Mouse (Mus musculus) brain, embryonic 18.5 days (tissue): Measurements from ENCODE around the gene Eno2.
"Not testable (repeated sequence)": the region's sequence is repeated elsewhere in the genome, so short reads cannot be mapped to it uniquely, and the experiment has no call there.

Experiments used
- DNase-seq: peaks from one replicate; pipeline ENCODE4 v3.0.0-alpha.2; 2012; ENCODE audit warnings: low read depth, low spot score

Gene Eno2

DNA sequence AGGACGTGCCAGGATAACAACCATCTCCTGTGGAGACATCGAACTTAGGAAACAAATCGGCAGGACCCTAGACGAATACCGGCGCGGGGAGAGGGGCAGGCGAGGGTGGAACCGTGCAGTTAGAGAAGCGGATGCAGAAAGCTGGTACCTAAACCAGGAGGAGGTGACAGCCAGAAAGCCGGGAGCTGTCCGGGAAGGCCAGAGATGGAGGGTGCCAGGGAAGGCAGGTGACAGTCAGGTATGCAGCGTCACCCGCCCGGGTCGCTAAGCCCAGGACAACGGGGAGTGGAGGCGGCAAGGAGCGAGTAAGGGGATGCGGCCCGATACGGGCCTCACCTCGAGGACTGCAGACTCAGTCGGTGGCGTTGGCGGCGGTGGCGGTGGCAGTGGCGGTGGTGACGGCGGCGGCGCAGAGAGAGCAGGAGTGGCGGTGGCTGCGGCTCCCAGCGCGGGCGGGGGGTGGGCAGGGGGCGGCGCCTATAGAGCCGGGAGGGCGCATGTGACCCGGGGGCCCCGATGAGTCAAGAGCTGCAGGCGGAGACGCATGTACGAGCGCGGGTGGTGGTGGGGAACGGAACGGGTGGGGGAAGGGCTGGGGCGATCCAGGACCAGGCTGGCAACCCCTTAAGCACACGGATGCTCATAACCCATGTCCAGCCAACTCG is at the start of gene Eno2:
Eno2 (minus strand) TSS at position 573 of the 665 bp plus-strand sequence.
- DNase-seq: no peak

DNA sequence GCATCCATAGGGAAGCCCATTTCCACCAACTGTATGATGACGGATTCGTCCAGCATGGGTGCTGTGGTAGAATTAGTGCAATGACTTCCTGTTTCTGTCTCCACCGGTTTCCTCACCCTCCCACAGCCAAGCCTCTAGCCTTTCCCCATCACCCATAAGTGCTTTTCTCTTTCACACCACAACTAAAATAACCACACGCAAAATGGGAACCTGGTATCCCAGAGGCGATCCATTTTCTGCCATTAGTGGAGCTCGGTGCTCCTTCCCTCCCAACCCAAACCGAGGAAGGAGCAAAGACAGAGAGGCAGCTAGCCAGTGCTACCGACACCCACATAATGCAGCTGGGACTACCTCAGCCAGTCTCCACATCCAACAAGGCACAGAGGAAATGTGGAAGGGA is 48.5 kb upstream of the Eno2 start:
- DNase-seq: no peak

DNA sequence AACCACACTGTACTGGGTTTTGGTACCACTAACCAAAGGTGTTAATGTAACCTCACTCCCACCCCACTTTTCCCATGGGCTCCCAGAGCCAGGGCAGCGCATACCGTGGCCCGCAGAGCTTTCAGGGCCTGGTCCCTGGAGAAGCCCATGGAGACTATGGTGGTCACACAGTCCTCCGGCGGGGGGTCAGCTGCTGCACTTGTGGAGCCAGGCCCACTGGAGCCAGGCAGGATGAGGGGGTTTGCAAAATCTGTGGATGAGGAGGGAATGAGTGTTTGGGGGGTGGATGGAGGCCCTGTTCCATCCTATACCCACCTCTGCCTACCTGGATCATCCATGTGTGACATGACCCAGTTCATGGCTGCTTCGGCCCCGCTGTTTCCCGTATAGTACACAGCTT is 48.1 kb upstream of the Eno2 start:
- DNase-seq: no peak

DNA sequence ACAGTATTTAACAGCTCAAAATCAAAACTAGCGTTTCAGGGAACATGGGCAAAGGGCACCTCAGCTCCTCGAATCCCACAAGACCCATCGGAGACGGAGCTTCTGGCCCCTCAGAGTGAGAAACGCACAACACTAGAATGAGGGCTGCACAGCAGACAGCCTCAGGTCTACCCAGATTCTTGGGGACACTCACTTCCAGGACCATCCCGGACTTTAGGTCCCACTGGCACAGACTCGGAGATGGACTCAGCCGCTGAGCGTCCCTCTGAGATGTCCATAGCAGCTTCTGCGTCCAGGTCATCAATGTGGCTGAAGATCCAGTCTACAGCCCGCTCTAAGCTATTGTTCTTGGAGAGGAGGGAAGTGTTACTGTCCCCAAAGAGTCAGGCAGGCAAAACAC is 47.7 kb upstream of the Eno2 start:
- no peak for DNase-seq

DNA sequence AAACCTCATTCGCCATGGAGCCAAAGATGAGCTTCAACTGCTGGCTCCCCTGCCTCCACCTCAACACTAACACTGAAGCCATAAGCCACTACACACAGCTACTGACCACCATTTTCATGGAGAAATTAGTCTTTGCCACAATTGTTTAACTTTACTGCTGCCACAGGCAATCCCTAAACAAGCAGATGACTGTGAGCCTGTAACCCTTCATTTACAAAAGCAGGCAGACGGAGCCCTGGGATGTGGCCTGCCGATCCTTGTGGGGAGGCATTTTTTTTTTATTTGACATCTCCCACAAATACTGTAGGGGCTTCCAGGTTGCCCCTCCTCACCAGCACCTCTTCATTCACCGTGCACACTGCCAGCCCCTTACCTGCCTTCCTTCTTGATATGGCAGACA is 47.1 kb upstream of the Eno2 start:
- no peak for DNase-seq

DNA sequence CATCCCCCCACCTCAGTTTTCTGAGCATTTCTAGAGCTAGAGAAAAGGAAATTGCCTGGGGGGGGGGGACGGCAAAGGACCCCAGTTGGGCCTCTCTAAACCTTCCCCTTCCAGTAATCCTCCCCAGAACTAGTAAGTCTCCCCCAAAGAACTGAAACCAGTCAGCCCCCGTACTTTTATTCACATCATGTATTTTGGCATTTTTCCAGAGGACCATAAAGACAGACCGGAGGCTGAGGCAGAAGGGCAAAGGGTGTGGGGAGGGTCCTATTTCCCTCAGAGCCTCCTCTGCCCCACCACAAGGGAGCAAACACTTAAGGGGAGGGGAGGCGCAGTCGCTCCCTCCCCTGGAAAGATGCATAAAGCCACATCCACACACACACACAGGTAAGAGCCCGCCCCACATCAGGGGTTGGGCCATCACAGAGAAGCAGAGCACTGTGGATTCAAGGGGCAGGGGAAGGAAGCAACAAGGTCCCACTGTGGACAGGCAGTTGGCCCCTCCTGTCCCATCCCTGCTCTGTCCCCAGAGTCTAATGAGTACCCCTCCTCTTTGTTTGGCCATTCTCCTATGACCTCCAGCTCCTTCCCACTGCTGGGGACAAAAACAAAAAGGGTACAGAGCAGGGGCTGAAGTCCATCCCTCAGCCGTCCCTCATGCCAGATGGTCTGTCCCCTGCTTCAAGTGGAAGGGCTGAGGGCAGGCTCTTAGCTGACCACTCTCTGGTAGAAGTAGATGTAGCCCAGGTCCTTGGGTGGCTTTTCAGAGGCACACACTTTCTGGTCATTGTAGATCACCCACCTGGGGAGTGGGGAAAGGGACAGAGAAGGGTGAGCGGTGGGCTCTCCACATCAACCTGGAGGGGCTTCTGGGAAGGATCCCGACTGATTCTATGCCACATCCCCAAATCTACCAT is 45.6 kb upstream of the Eno2 start:
- DNase-seq: no peak

DNA sequence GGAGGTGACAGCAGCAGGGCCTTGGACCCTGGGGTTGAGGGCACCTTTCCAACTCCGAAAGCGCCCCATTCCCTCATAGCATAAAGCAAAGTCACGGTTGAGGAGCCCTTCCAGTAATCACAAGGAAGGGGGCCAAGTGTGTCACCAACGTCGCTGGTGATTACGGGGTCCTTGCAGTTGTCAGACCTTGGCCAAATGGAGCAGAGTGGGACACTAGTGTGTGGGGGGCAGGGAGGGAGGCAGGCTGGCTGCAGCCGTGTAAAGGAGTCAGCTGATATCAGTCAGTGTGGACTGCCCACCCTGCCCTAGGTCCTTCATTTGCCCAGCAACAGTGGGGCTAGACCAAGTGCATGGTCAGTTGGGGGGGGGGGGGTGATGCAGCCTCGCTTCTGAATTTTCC is 45.0 kb upstream of the Eno2 start:
- no peak for DNase-seq

DNA sequence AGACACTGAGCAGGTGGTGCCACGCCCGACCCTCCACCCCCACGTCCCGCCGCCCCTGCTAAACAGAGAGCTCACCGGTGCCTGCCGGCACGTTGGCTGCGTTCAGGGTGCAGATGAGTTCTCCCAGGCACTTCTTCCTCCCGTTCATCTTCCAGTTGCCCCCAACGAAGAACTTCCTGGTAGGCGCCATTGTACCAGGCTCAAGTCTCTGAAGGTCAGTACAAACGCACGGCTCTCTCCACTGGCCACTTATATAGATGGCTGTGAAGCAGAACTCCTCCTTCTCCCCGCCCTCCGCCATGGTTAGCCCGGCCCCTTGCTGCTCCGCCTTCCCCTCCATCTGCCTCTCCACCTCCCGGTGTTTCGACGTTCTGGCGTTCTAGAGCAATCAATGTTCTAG is 44.5 kb upstream of the Eno2 start, which contains the start of gene Tpi1:
Tpi1 (minus strand) TSS at position 364 of the 400 bp plus-strand sequence.
- no peak for DNase-seq

DNA sequence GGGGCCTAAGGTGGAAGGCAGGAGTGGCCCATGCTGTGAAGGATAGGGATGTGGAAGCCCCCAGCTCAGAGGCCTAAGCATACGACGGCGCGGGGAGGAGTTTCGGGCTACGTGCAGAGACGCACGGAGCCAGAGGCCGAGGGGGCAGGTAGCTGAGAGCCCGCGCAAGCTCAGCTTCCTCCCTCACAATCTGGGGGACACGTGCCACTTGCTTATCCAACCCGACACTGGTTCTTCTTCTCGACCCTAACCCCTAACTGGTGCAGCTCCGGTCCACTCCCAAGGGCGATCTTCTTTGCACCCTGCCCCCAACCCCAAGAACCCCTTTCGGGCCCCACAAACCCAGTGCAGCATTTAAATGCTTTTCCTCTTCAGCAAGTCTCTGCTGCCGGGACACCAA is 44.0 kb upstream of the Eno2 start:
- no peak for DNase-seq

DNA sequence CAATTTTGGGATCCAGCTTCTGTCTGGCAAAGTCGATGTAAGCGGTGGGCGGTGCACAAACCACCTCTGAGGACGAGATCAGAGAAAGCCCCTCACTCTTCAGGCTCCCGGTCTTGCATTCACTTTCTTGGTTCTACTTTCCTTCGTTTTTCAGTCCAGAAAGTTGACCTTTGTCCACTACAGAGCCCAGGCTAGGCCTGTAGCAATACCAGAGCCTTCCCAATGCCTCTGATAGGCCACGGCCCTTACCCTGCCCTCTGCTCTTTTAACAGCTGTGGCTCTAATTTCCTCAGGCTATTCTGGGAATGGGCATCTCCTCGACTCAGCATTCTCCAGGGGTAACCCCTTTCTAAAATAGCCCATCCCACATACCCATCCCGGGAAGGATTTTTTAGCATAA is 43.4 kb upstream of the Eno2 start:
- no peak for DNase-seq

DNA sequence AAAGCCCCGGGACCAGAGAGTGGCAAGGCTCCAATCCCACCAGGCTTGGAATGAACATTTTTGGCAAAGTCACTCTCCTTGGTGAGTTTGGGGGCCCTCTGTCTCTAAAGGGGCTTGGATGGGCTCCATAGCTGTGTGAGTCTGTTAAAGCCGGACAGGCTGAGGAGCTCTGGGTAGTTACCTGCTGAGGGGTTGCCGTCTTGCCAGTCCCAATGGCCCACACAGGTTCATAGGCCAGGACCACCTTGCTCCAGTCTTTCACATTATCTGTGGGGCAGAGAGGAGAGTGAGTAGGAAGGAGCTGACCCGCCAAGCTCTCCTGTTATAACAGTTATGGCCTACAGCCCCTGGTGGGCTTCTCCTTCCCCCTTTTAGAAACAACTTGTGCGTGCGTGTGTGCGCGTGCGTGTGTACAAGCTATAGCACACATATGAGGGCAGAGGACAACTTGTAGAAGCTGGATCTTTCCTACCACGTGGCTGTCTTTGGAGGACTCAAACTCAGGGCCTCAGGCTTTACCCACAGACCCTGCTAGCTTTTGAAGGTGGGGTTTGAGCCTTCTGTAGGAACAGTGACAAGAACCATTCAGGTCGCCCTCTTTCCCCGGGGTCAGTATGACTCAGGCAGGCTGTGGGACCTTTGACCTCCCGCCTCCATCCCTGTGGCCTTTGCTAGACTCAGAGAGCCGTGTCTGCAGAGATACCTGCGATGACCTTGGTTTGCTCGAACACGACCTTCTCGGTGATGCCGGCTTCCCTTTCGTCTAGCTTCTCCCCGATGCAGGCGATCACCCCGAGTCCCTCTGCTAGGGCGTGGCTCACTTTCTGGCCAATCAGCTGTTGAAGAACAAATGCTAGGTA is 42.5 kb upstream of the Eno2 start:
- DNase-seq: no peak

DNA sequence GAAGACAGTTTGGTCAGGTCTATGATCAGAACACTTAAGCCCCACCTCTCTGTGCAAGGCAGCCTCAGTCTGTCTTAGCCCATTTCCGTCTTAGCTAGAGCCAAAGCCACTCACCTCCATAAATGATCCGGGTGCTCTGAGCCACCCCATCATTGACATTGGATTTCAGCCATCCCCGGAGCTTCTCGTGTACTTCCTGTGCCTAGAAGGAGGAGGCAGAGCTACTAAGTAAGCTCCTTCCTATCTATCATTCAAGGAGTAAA is 41.9 kb upstream of the Eno2 start:
- DNase-seq: no peak

DNA sequence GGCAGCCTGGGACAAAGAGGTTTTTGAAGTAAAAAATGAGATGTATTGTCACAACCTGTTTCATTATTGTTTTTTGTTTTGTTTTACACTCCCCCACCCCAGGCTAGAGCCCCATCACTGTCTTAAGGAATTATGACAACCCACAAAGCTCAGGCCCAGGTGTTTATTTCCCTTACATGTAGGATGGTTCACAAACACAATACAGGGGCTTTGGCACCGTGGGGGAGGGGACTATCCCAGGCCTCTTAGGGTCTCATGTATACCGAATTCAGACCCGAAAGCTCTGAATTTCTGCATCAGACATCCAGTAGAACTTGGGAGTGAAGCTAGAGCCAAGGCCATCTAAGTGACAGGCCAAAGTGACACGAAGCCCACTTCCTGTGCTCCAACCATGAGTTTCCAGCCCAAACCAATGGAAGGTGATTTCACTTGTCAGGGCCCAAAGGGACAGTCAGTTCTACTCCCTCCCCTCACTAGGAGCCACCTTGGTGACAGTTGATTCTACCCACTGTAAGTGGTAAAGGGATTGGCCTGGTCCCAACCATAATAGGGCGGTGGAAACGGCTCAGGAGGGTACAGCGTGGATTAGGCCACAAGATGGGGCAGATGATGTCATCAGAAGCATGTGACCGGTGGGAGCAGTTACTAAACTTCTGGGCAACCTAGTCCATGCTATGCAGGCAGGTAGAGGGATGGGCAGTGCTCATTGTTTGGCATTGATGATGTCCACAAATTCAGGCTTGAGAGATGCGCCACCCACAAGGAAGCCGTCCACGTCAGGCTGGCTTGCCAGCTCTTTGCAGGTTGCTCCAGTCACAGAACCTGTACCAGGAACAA is 41.3 kb upstream of the Eno2 start:
- not testable (repeated sequence) for DNase-seq

DNA sequence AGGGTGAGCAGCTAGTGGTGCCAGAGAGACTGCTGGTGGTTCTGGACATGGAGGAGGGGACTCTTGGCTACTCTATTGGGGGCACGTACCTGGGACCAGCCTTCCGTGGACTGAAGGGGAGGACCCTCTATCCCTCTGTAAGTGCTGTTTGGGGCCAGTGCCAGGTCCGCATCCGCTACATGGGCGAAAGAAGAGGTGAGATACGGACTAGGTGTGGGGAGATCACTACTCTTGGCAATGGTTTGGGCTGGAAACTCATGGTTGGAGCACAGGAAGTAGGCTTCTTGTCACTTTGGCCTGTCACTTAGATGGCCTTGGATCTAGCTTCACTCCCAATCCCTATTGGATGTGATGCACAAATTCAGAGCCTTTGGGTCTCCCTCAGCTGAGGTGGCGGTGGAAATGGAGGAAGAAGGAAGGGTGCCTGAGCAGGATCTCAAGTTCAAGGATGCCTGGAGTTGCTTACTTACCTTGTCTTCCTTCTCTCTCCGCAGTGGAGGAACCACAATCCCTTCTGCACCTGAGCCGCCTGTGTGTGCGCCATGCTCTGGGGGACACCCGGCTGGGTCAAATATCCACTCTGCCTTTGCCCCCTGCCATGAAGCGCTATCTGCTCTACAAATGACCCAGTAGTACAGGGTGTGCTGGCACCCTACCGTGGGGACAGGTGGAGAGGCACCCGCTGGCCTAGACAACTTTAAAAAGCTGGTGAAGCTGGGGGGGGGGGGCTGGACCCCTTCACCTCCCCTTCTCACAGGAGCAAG is 40.5 kb upstream of the Eno2 start:
- DNase-seq: no peak

DNA sequence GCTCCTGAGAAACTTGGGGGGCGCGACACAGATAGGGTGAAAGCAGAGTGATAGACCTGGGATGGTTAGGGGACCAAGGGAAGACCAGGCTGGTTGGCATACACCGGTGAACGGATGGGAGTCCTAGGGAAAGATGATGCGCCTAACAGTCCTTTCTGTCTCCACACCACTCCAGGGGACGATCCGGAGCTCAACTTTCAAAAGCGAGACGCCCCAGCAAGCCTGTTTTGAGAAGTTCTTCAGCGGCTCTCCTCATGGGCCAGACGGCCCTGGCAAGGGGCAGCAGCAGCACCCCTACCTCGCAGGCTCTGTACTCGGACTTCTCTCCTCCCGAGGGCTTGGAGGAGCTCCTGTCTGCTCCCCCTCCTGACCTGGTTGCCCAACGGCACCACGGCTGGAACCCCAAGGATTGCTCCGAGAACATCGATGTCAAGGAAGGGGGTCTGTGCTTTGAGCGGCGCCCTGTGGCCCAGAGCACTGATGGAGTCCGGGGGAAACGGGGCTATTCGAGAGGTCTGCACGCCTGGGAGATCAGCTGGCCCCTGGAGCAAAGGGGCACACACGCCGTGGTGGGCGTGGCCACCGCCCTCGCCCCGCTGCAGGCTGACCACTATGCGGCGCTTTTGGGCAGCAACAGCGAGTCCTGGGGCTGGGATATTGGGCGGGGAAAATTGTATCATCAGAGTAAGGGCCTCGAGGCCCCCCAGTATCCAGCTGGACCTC is 39.7 kb upstream of the Eno2 start:
- DNase-seq: no peak

DNA sequence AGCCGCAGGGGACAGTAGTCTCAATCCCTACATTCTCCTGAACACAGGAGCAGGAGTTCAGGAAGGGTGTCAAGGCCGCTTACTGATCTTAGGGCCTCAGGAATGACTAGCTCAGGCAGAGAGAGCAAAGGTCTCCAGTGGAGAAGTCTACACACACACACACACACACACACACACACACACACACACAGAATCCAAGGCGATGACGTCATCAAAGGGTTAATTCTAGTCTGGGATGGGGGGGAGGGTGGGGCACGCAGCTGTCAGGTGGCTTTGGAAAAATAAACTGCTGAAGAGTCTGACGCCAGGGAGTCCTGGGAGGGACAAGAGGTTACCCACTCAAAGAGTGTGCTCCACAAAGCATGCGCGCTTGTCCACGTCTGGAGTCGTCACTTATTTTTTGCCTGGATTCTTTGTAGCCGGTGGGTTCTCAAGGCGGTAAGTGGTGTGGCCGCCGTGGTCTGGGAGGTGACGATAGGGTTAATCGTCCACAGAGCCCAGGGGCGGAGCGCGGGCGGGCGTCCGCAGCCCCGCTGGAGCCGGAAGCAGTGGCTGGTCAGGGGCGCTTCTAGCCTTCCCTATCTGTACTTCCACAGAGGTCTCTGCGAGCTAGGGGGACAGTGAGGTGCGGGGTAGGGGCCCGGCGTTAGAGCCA is 39.0 kb upstream of the Eno2 start, which contains the start of gene Spsb2:
Spsb2 (plus strand) TSS at position 304 of the 655 bp plus-strand sequence.
- no peak for DNase-seq

DNA sequence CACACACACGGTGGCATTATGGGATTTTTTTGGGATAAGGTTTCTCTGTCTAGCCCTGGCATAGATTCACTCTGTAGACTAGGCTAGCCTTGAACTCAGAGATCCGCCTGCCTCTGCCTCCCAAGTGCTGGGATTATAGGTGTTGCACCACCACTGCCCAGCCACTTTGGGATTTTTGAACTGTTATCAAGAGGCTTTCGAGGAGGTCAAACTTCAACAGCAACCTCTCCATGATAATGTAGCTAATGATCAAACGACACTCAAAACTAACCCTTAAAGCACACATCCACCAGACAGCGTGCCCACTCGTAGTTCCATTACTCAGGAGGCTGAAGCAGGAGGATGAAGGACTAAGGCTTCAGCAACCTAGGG is 38.5 kb upstream of the Eno2 start:
- no peak for DNase-seq

DNA sequence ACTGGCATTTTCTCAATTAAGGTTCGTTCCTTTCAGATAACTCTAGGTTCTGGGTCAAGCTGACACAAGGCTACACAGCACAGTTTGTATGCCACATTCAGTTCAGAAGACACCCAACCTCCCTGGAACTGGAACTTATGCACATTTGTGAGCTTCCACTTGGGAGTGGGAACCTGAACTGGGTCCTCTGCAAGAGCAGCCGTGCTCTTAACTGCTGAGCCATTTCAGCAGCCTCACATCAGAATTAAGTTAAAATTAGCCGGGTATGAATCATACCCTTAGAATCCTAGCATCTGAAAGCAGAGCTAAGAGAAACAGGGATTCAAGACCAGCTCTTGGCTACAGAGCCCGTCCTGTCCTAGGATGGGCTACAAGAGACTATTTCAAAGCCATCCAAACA is 37.9 kb upstream of the Eno2 start:
- DNase-seq: no peak

DNA sequence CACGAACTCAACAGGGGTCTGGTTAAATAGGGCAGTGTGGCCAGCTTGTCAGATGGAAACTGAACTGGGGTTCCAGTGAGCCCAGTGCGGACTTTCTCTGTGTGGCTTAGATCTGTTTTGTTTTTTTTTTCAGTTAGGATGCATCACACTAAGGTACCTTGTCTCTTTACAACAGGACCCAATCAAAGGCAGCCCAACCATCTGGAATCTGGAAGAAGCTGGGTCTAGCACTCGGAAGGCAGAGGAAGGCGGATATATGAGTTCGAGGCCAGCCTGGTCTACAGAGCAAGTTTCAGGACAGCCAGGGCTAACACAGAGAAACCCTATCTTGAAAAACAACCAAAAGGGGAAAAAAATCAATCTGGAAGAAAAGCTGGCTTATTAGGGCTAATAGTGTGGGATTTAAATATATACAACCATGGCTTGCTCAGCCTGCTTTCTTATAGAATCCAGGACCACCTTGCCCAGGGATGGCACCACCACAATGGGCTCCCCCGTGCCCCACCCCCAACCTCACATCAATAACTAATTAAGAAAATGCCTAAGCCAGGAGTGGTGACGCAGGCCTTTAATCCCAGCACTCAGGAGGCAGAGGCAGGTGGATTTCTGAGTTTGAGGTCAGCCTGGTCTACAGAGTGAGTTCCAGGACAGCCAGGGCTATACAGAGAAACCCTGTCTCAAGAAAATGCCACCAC is 37.1 kb upstream of the Eno2 start:
- DNase-seq: no peak
